In the genomic region with DNA sequence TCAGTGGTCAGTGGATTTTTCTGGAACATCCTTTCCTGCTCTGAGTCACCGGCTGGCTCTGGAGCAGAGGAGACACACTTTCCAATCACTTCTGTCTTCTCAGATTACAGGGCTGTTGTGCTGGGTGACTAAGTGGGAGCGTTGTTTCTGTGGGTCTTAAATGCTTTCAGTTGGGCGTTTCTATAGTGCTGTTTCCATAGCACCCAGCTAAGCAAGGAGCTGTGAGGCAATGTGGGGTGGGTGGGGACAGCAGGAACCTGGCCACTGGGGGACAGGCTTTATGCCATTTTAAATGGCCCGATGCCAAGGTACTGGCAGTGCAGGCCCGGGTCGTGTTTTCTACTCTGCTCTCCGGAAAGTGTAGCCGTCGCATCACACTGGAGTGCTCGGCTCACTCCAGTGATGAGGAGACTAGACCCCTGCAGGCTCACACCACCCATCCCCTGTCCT, we compare ENCODE assay signal across 9 mouse cellular contexts. TPM values are rescaled to one million over a fixed set of nuclear protein-coding genes. Genes with fewer than 3 reads are reported as not detected.
A peak's percentile ranks its signal among the peaks of the same experiment; 100 is the strongest.
DNase-seq lines count a peak whose midpoint lies in the region; ATAC-seq and TF ChIP-seq lines count a peak whose summit lies in the region.
"Had no signal": no experiment of that assay in that cellular context is flagged by ENCODE, and none has a peak within 500 bp of the region (broad histone marks: within the 10 kb centered on the region; RNA-seq: fewer than 3 reads in every experiment).

No protein-coding gene starts in this region.

- H3K36me3 ChIP-seq in limb, embryonic 12.5 days = peaks cover 20% of the 10 kb centered on the region
- no peaks in the 10 kb centered on the region for H3K36me3 ChIP-seq in neural tube, embryonic 14.5 days (ENCODE audit: control insufficient read depth, insufficient read depth, low read length)
- H3K36me3 ChIP-seq: liver, embryonic 15.5 days had no signal

- no peaks in the 10 kb centered on the region for H3K27me3 ChIP-seq in limb, embryonic 12.5 days
- H3K27me3 ChIP-seq in neural tube, embryonic 14.5 days (ENCODE audit: control insufficient read depth, insufficient read depth, low read length) = no peaks in the 10 kb centered on the region
- H3K27me3 ChIP-seq: liver, embryonic 15.5 days had no signal

- no peak for TF ChIP-seq POLR2A in embryonic fibroblast, embryonic 13.5 days (IDR thresholded peaks at IDR 0.05; ENCODE audit: low read depth, low read length)

- peak overlapping the region; percentile 82 for H3K27ac ChIP-seq in embryonic fibroblast, embryonic 13.5 days (ENCODE audit: insufficient read depth, low read length)
- H3K27ac ChIP-seq in limb, embryonic 12.5 days = peak overlapping the region; percentile 56
- peak overlapping the region; percentile 40; the same call in 1 of the 2 replicates for H3K27ac ChIP-seq in neural tube, embryonic 14.5 days (ENCODE audit: low read depth, low read length)
- H3K27ac ChIP-seq: liver, embryonic 15.5 days had no signal

- H3K4me2 ChIP-seq in limb, embryonic 12.5 days = no peak overlapping the region
- no peak overlapping the region for H3K4me2 ChIP-seq in neural tube, embryonic 14.5 days (ENCODE audit: low read depth, low read length)
- H3K4me2 ChIP-seq: liver, embryonic 15.5 days had no signal

- WGBS in limb, embryonic 12.5 days = 44% methylated on average over 10 of the region's 10 CpGs
- WGBS in neural tube, embryonic 14.5 days = 12% methylated on average over 10 of the region's 10 CpGs

- no peak for TF ChIP-seq CTCF in embryonic fibroblast, embryonic 13.5 days (IDR thresholded peaks at IDR 0.05; ENCODE audit: borderline replicate concordance, insufficient read depth, low read length)

- no peak overlapping the region for H3K4me3 ChIP-seq in embryonic fibroblast, embryonic 13.5 days (ENCODE audit: insufficient read depth, low read length)
- H3K4me3 ChIP-seq in limb, embryonic 12.5 days (replicated peaks) = no peak overlapping the region
- H3K4me3 ChIP-seq in neural tube, embryonic 14.5 days (ENCODE audit: low read depth, low read length) = no peak overlapping the region
- H3K4me3 ChIP-seq: liver, embryonic 15.5 days had no signal

- peak overlapping the region; percentile 3; the same call in 1 of the 2 replicates for H3K9ac ChIP-seq in limb, embryonic 12.5 days (replicated peaks)
- no peak overlapping the region for H3K9ac ChIP-seq in neural tube, embryonic 14.5 days (replicated peaks; ENCODE audit: low read depth, low read length)
- H3K9ac ChIP-seq: liver, embryonic 15.5 days had no signal

- no peak for ATAC-seq in limb, embryonic 12.5 days (ENCODE audit: insufficient number of reproducible peaks, insufficient read depth, low FRiP score, low TSS enrichment, low read depth)
- ATAC-seq in neural tube, embryonic 14.5 days (ENCODE audit: low read depth) = peak; percentile 75; the same call in 1 of the 2 replicates
- no peak for ATAC-seq in cerebellum, adult (ENCODE audit: insufficient number of reproducible peaks, low FRiP score, low TSS enrichment)

- H3K4me1 ChIP-seq in embryonic fibroblast, embryonic 13.5 days (ENCODE audit: control insufficient read depth, insufficient read depth, low read length) = peaks cover 26% of the 10 kb centered on the region
- H3K4me1 ChIP-seq in limb, embryonic 12.5 days (replicated peaks) = peaks cover 36% of the 10 kb centered on the region
- peaks cover 15% of the 10 kb centered on the region for H3K4me1 ChIP-seq in neural tube, embryonic 14.5 days (ENCODE audit: control insufficient read depth, insufficient read depth, low read length)

- H3K9me3 ChIP-seq in limb, embryonic 12.5 days = no peaks in the 10 kb centered on the region
- H3K9me3 ChIP-seq in neural tube, embryonic 14.5 days (ENCODE audit: control insufficient read depth, low read length) = no peaks in the 10 kb centered on the region
- H3K9me3 ChIP-seq: liver, embryonic 15.5 days had no signal

- peak; percentile 76 for DNase-seq in right cerebral cortex, adult 18-20 months
- DNase-seq in right cerebral cortex, postnatal 14 days = no peak
- peak; percentile 61 for DNase-seq in heart, postnatal 4 days
- DNase-seq in spleen, postnatal 10 days (ENCODE audit: low spot score in 2 of 2) = no peak

RNA-seq across cellular contexts. Expression of gene Baiap2, which starts 46.6 kb away (rescaled TPM):
- polyA plus RNA-seq in embryonic fibroblast, embryonic 13.5 days (2011; ENCODE audit: insufficient read length, low read depth, missing spikeins) = 27.4 and 29.5 TPM in 2 replicates
- total RNA-seq in heart, postnatal 4 days (2021) = 1 to 10 TPM; 8.0 to 8.3 TPM
- polyA plus RNA-seq in limb, embryonic 12.5 days (2016; fragmentation: Nextera tagmentation; extraction: Ambion mirVana) = 17.0 and 17.5 TPM in 2 replicates
- 12.6 and 13.7 TPM in 2 replicates for polyA plus RNA-seq in neural tube, embryonic 14.5 days (2014; fragmentation: Nextera tagmentation; extraction: Ambion mirVana)

RNA-seq across cellular contexts. Expression of gene Aatk, which starts 57.8 kb away (rescaled TPM):
- 0.19 TPM in 1 of 2 replicates, not detected in the other for polyA plus RNA-seq in embryonic fibroblast, embryonic 13.5 days (2011; ENCODE audit: insufficient read length, low read depth, missing spikeins)
- total RNA-seq in heart, postnatal 4 days (2021) = 1 to 10 TPM; 3.7 to 4.2 TPM
- polyA plus RNA-seq in limb, embryonic 12.5 days (2016; fragmentation: Nextera tagmentation; extraction: Ambion mirVana) = 5.4 and 6.9 TPM in 2 replicates
- 32.2 and 37.7 TPM in 2 replicates for polyA plus RNA-seq in neural tube, embryonic 14.5 days (2014; fragmentation: Nextera tagmentation; extraction: Ambion mirVana)

Comparison
In these comparisons a context has a peak if more than half of its experiments do, and no peak if none do; other contexts are left out.
1. DNase-seq: peak in right cerebral cortex, adult 18-20 months (single experiment) and heart, postnatal 4 days (single experiment); none in right cerebral cortex, postnatal 14 days (single experiment) and spleen, postnatal 10 days (0 of 2).
2. Peak in every context shown above with its lines, with median percentiles within 50 percentile points of each other: H3K27ac ChIP-seq.